Mouse (Mus musculus): ENCODE results near the gene Polg2. TPM values are rescaled to one million over a fixed set of nuclear protein-coding genes. Genes with fewer than 3 reads are reported as not detected.
"Not testable (repeated sequence)": the region's sequence is repeated elsewhere in the genome, so short reads cannot be mapped to it uniquely, and the experiment has no call there.

Polg2 gene
- polyA plus RNA-seq, 1 experiment from 2014 or later: 11.4 TPM

- WGBS: 90% methylated on average over 7 of the region's 7 CpGs
- H3K4me1 ChIP-seq (ENCODE audit: control insufficient read depth, insufficient read depth, low read length): no peaks in the 10 kb centered on the region
- ATAC-seq (ENCODE audit: insufficient number of reproducible peaks, low FRiP score, low TSS enrichment, low read depth) (no peak), DNase-seq (ENCODE audit: low spot score) (no peak)
- no peak overlapping the region for H3K27ac ChIP-seq (replicated peaks; ENCODE audit: low read depth, low read length)
- no peak overlapping the region for H3K9ac ChIP-seq (ENCODE audit: low read length)
- H3K4me3 ChIP-seq (ENCODE audit: low read depth, low read length): no peak overlapping the region
- no peaks in the 10 kb centered on the region for H3K9me3 ChIP-seq (ENCODE audit: control insufficient read depth, low read length)
- peaks cover 26% of the 10 kb centered on the region; the same call in 1 of the 2 replicates for H3K36me3 ChIP-seq (ENCODE audit: control insufficient read depth, insufficient read depth, low read length)
- H3K4me2 ChIP-seq (ENCODE audit: low read depth, severe bottlenecking): no peak overlapping the region
- H3K27me3 ChIP-seq (ENCODE audit: control insufficient read depth, insufficient read depth, low read length): no peaks in the 10 kb centered on the region
These were observed 33.2 kb upstream of the Polg2 start for GRCm38 (mm10) chr11:106812410-106813136.

- not testable (repeated sequence) for ATAC-seq (ENCODE audit: insufficient number of reproducible peaks, low FRiP score, low TSS enrichment, low read depth); H3K4me3 ChIP-seq (ENCODE audit: low read depth, low read length); H3K36me3 ChIP-seq (ENCODE audit: control insufficient read depth, insufficient read depth, low read length); H3K27ac ChIP-seq (replicated peaks; ENCODE audit: low read depth, low read length); H3K4me2 ChIP-seq (ENCODE audit: low read depth, severe bottlenecking); H3K4me1 ChIP-seq (ENCODE audit: control insufficient read depth, insufficient read depth, low read length); DNase-seq (ENCODE audit: low spot score); H3K27me3 ChIP-seq (ENCODE audit: control insufficient read depth, insufficient read depth, low read length); H3K9ac ChIP-seq (ENCODE audit: low read length); H3K9me3 ChIP-seq (ENCODE audit: control insufficient read depth, low read length)
- 100% methylated on average over 1 of the region's 1 CpGs for WGBS
These were observed 28.1 kb upstream of the Polg2 start for GRCm38 (mm10) chr11:106807442-106807841.

GRCm38 (mm10) chr11:106802069-106802627 is 22.8 kb upstream of the Polg2 start:
- Histone ChIP-seq H3K27ac (replicated peaks; ENCODE audit: low read depth, low read length) (no peak overlapping the region), H3K4me3 (ENCODE audit: low read depth, low read length) (no peak overlapping the region), H3K4me1 (ENCODE audit: control insufficient read depth, insufficient read depth, low read length) (no peaks in the 10 kb centered on the region), H3K36me3 (ENCODE audit: control insufficient read depth, insufficient read depth, low read length) (peaks cover 29% of the 10 kb centered on the region), H3K9me3 (ENCODE audit: control insufficient read depth, low read length) (peaks cover 3% of the 10 kb centered on the region; the same call in 1 of the 2 replicates), H3K9ac (ENCODE audit: low read length) (no peak overlapping the region), H3K27me3 (ENCODE audit: control insufficient read depth, insufficient read depth, low read length) (no peaks in the 10 kb centered on the region), H3K4me2 (ENCODE audit: low read depth, severe bottlenecking) (no peak overlapping the region)
- ATAC-seq (ENCODE audit: insufficient number of reproducible peaks, low FRiP score, low TSS enrichment, low read depth): no peak
- WGBS: 92% methylated on average over 10 of the region's 10 CpGs
- no peak for DNase-seq (ENCODE audit: low spot score)

- H3K9ac ChIP-seq (ENCODE audit: low read length): no peak overlapping the region
- H3K4me2 ChIP-seq (ENCODE audit: low read depth, severe bottlenecking): no peak overlapping the region
- DNase-seq (ENCODE audit: low spot score) (no peak), ATAC-seq (ENCODE audit: insufficient number of reproducible peaks, low FRiP score, low TSS enrichment, low read depth) (no peak)
- H3K4me3 ChIP-seq (ENCODE audit: low read depth, low read length): no peak overlapping the region
- H3K27me3 ChIP-seq (ENCODE audit: control insufficient read depth, insufficient read depth, low read length): no peaks in the 10 kb centered on the region
- H3K4me1 ChIP-seq (ENCODE audit: control insufficient read depth, insufficient read depth, low read length): no peaks in the 10 kb centered on the region
- H3K27ac ChIP-seq (replicated peaks; ENCODE audit: low read depth, low read length): no peak overlapping the region
- peaks cover 3% of the 10 kb centered on the region; the same call in 1 of the 2 replicates for H3K9me3 ChIP-seq (ENCODE audit: control insufficient read depth, low read length)
- peaks cover 16% of the 10 kb centered on the region for H3K36me3 ChIP-seq (ENCODE audit: control insufficient read depth, insufficient read depth, low read length)
- WGBS: 28% methylated on average over 9 of the region's 9 CpGs
These were observed 16.3 kb upstream of the Polg2 start for GRCm38 (mm10) chr11:106795679-106796078.

GRCm38 (mm10) chr11:106793846-106794245 is 14.5 kb upstream of the Polg2 start:
- H3K9ac ChIP-seq (ENCODE audit: low read length): no peak overlapping the region
- H3K27me3 ChIP-seq (ENCODE audit: control insufficient read depth, insufficient read depth, low read length): no peaks in the 10 kb centered on the region
- no peak for DNase-seq (ENCODE audit: low spot score)
- 80% methylated on average over 4 of the region's 4 CpGs for WGBS
- no peak overlapping the region for H3K4me2 ChIP-seq (ENCODE audit: low read depth, severe bottlenecking)
- H3K4me3 ChIP-seq (ENCODE audit: low read depth, low read length): no peak overlapping the region
- H3K9me3 ChIP-seq (ENCODE audit: control insufficient read depth, low read length): peaks cover 3% of the 10 kb centered on the region; the same call in 1 of the 2 replicates
- H3K27ac ChIP-seq (replicated peaks; ENCODE audit: low read depth, low read length): no peak overlapping the region
- H3K4me1 ChIP-seq (ENCODE audit: control insufficient read depth, insufficient read depth, low read length): no peaks in the 10 kb centered on the region
- no peak for ATAC-seq (ENCODE audit: insufficient number of reproducible peaks, low FRiP score, low TSS enrichment, low read depth)
- peaks cover 8% of the 10 kb centered on the region for H3K36me3 ChIP-seq (ENCODE audit: control insufficient read depth, insufficient read depth, low read length)

GRCm38 (mm10) chr11:106789649-106790048 is 10.3 kb upstream of the Polg2 start:
- 2% methylated on average over 6 of the region's 6 CpGs for WGBS
- H3K4me1 ChIP-seq (ENCODE audit: control insufficient read depth, insufficient read depth, low read length): no peaks in the 10 kb centered on the region
- no peak for DNase-seq (ENCODE audit: low spot score)
- peak overlapping the region; percentile 94 for H3K27ac ChIP-seq (replicated peaks; ENCODE audit: low read depth, low read length)
- no peaks in the 10 kb centered on the region for H3K36me3 ChIP-seq (ENCODE audit: control insufficient read depth, insufficient read depth, low read length)
- peak; percentile 1; the same call in 1 of the 2 replicates for ATAC-seq (ENCODE audit: insufficient number of reproducible peaks, low FRiP score, low TSS enrichment, low read depth)
- H3K4me3 ChIP-seq (ENCODE audit: low read depth, low read length): peak overlapping the region; percentile 92
- H3K9me3 ChIP-seq (ENCODE audit: control insufficient read depth, low read length): no peaks in the 10 kb centered on the region
- no peaks in the 10 kb centered on the region for H3K27me3 ChIP-seq (ENCODE audit: control insufficient read depth, insufficient read depth, low read length)
- peak overlapping the region; percentile 80 for H3K9ac ChIP-seq (ENCODE audit: low read length)
- H3K4me2 ChIP-seq (ENCODE audit: low read depth, severe bottlenecking): peak overlapping the region; percentile 71

- no peaks in the 10 kb centered on the region for H3K9me3 ChIP-seq (ENCODE audit: control insufficient read depth, low read length)
- peak within 1 kb of the TSS; percentile 92 for H3K4me3 ChIP-seq (ENCODE audit: low read depth, low read length)
- H3K36me3 ChIP-seq (ENCODE audit: control insufficient read depth, insufficient read depth, low read length): peaks cover 3% of the 10 kb centered on the region
- H3K27me3 ChIP-seq (ENCODE audit: control insufficient read depth, insufficient read depth, low read length): no peaks in the 10 kb centered on the region
- ATAC-seq (ENCODE audit: insufficient number of reproducible peaks, low FRiP score, low TSS enrichment, low read depth): peak; percentile 93
- peak within 1 kb of the TSS; percentile 94 for H3K27ac ChIP-seq (replicated peaks; ENCODE audit: low read depth, low read length)
- peak within 1 kb of the TSS; percentile 71 for H3K4me2 ChIP-seq (ENCODE audit: low read depth, severe bottlenecking)
- no peaks in the 10 kb centered on the region for H3K4me1 ChIP-seq (ENCODE audit: control insufficient read depth, insufficient read depth, low read length)
- under 1% methylated on average over 58 of the region's 58 CpGs for WGBS
- H3K9ac ChIP-seq (ENCODE audit: low read length): peak within 1 kb of the TSS; percentile 100
- peak; percentile 98 for DNase-seq (ENCODE audit: low spot score)
These were observed 9.6 kb upstream of the Polg2 start, which contains the start of the genes Ddx5 and Cep95 for GRCm38 (mm10) chr11:106788775-106789459. TSS of gene Ddx5 (minus strand) at chr11:106789185. TSS of gene Cep95 (plus strand) at chr11:106789252.

GRCm38 (mm10) chr11:106788026-106788774 is 8.9 kb upstream of the Polg2 start:
- under 1% methylated on average over 76 of the region's 79 CpGs for WGBS
- no peaks in the 10 kb centered on the region for H3K4me1 ChIP-seq (ENCODE audit: control insufficient read depth, insufficient read depth, low read length)
- H3K4me2 ChIP-seq (ENCODE audit: low read depth, severe bottlenecking): peak overlapping the region; percentile 29; the same call in 1 of the 2 replicates
- ATAC-seq (ENCODE audit: insufficient number of reproducible peaks, low FRiP score, low TSS enrichment, low read depth) (peak; percentile 81), DNase-seq (ENCODE audit: low spot score) (peak; percentile 100)
- H3K36me3 ChIP-seq (ENCODE audit: control insufficient read depth, insufficient read depth, low read length): peaks cover 10% of the 10 kb centered on the region
- peak overlapping the region; percentile 92 for H3K4me3 ChIP-seq (ENCODE audit: low read depth, low read length)
- peak overlapping the region; percentile 94 for H3K27ac ChIP-seq (replicated peaks; ENCODE audit: low read depth, low read length)
- no peaks in the 10 kb centered on the region for H3K27me3 ChIP-seq (ENCODE audit: control insufficient read depth, insufficient read depth, low read length)
- peak overlapping the region; percentile 100 for H3K9ac ChIP-seq (ENCODE audit: low read length)
- no peaks in the 10 kb centered on the region for H3K9me3 ChIP-seq (ENCODE audit: control insufficient read depth, low read length)

Data from limb, embryonic 11.5 days (tissue).